Mouse (Mus musculus) embryonic facial prominence, embryonic 10.5 days (tissue): Measurements from ENCODE around the gene Ccdc126. TPM values are rescaled to one million over a fixed set of nuclear protein-coding genes. Genes with fewer than 3 reads are reported as not detected.
A peak's percentile ranks its signal among the peaks of the same experiment; 100 is the strongest.

Source experiments
- DNase-seq: peaks from one replicate; pipeline ENCODE4 v3.0.0-alpha.2; 2017; ENCODE audit warnings: low spot score
- H3K27ac ChIP-seq: fragments of 300-500 bp; sonication (generic); replicated peaks from 2 replicates; pipeline ENCODE4 v1.5.1; 2016; ENCODE audit warnings: mild to moderate bottlenecking
- H3K27me3 ChIP-seq: fragments of 300-500 bp; sonication (generic); replicated peaks from 2 replicates; pipeline ENCODE4 v1.6.1; 2016; ENCODE audit warnings: low read depth, mild to moderate bottlenecking; ENCODE audit not compliant: poor library complexity, severe bottlenecking
- H3K36me3 ChIP-seq: fragments of 300-500 bp; sonication (generic); replicated peaks from 2 replicates; pipeline ENCODE4 v1.6.1; 2016; ENCODE audit warnings: mild to moderate bottlenecking, moderate library complexity
- H3K4me1 ChIP-seq: fragments of 300-500 bp; sonication (generic); 2 replicates; pipeline ENCODE4 v1.6.1; 2016
- H3K4me3 ChIP-seq: fragments of 300-500 bp; sonication (generic); 2 replicates; pipeline ENCODE4 v1.5.1; 2016; ENCODE audit warnings: mild to moderate bottlenecking, moderate library complexity
- H3K9me3 ChIP-seq: fragments of 300-500 bp; sonication (generic); 2 replicates; pipeline ENCODE4 v1.6.1; 2016; ENCODE audit warnings: mild to moderate bottlenecking
- WGBS: fragments of 180-500 bp; shearing (Covaris S2); methylation state at CpG from one replicate; pipeline ENCODE4 v1.1.7; 2016; 5-methylcytosine and 5-hydroxymethylcytosine counted together
- polyA plus RNA-seq: library from polyadenylated mRNA; unstranded; fragments of >200 nt; fragmentation: Nextera tagmentation; extraction: Ambion mirVana; gene quantifications from 2 replicates; pipeline ENCODE4 v1.2.1, GENCODE M21; 2016

Ccdc126 gene
- polyA plus RNA-seq, 1 experiment from 2014 or later, result 4.2 TPM

GRCm38 (mm10) chr6:49355171-49355570 lies 36.1 kb downstream of the Ccdc126 start:
- no peak for DNase-seq
- Histone ChIP-seq H3K27me3 (no peaks in the 10 kb centered on the region), H3K4me3 (no peak overlapping the region), H3K9me3 (no peaks in the 10 kb centered on the region), H3K27ac (no peak overlapping the region), H3K36me3 (no peaks in the 10 kb centered on the region), H3K4me1 (no peaks in the 10 kb centered on the region)
- WGBS, result 70% methylated on average over 4 of the region's 4 CpGs

- no peak overlapping the region for H3K27ac ChIP-seq
- DNase-seq, result no peak
- no peaks in the 10 kb centered on the region for H3K9me3 ChIP-seq
- H3K36me3 ChIP-seq, result no peaks in the 10 kb centered on the region
- no peak overlapping the region for H3K4me3 ChIP-seq
- H3K27me3 ChIP-seq, result no peaks in the 10 kb centered on the region
- 0 out of 2 replicates have a peak, but pooled peaks cover 3% of the 10 kb centered on the region for H3K4me1 ChIP-seq
Measured at GRCm38 (mm10) chr6:49360420-49360819, 41.3 kb downstream of the Ccdc126 start.

GRCm38 (mm10) chr6:49367159-49368054 lies 48.3 kb downstream of the Ccdc126 start, which contains the start of gene Fam221a:
TSS of gene Fam221a (plus strand) at chr6:49367739.
- H3K27me3 ChIP-seq, result no peaks in the 10 kb centered on the region
- peak within 1 kb of the TSS; percentile 89 for H3K27ac ChIP-seq
- peaks cover 22% of the 10 kb centered on the region for H3K4me1 ChIP-seq
- peak within 1 kb of the TSS; percentile 71 for H3K4me3 ChIP-seq
- no peaks in the 10 kb centered on the region for H3K36me3 ChIP-seq
- DNase-seq, result peak; percentile 98
- WGBS, result 4% methylated on average over 49 of the region's 49 CpGs
- H3K9me3 ChIP-seq, result no peaks in the 10 kb centered on the region

GRCm38 (mm10) chr6:49368212-49368611 lies 49.1 kb downstream of the Ccdc126 start:
- DNase-seq, result peak; percentile 24
- no peaks in the 10 kb centered on the region for H3K27me3 ChIP-seq
- no peaks in the 10 kb centered on the region for H3K36me3 ChIP-seq
- peaks cover 22% of the 10 kb centered on the region for H3K4me1 ChIP-seq
- H3K9me3 ChIP-seq, result no peaks in the 10 kb centered on the region
- peak overlapping the region; percentile 89 for H3K27ac ChIP-seq
- 48% methylated on average over 3 of the region's 3 CpGs for WGBS
- peak overlapping the region; percentile 71 for H3K4me3 ChIP-seq

GRCm38 (mm10) chr6:49372705-49373104 lies 53.6 kb downstream of the Ccdc126 start:
- no peaks in the 10 kb centered on the region for H3K36me3 ChIP-seq
- H3K27ac ChIP-seq, result no peak overlapping the region
- DNase-seq, result no peak
- peaks cover 8% of the 10 kb centered on the region for H3K4me1 ChIP-seq
- WGBS, result 84% methylated on average over 4 of the region's 4 CpGs
- no peak overlapping the region for H3K4me3 ChIP-seq
- no peaks in the 10 kb centered on the region for H3K27me3 ChIP-seq
- H3K9me3 ChIP-seq, result no peaks in the 10 kb centered on the region

GRCm38 (mm10) chr6:49373943-49374342 lies 54.9 kb downstream of the Ccdc126 start:
- 88% methylated on average over 2 of the region's 2 CpGs for WGBS
- H3K4me3 ChIP-seq, result no peak overlapping the region
- H3K27ac ChIP-seq, result no peak overlapping the region
- no peak for DNase-seq
- H3K9me3 ChIP-seq, result no peaks in the 10 kb centered on the region
- H3K4me1 ChIP-seq, result 0 out of 2 replicates have a peak, but pooled peaks cover 2% of the 10 kb centered on the region
- H3K27me3 ChIP-seq, result no peaks in the 10 kb centered on the region
- no peaks in the 10 kb centered on the region for H3K36me3 ChIP-seq

GRCm38 (mm10) chr6:49378328-49378727 lies 59.3 kb downstream of the Ccdc126 start:
- no peak for DNase-seq
- Histone ChIP-seq H3K4me3 (no peak overlapping the region), H3K4me1 (0 out of 2 replicates have a peak, but pooled peaks cover 2% of the 10 kb centered on the region), H3K27me3 (no peaks in the 10 kb centered on the region), H3K27ac (no peak overlapping the region), H3K36me3 (peaks cover 11% of the 10 kb centered on the region; the same call in 1 of the 2 replicates), H3K9me3 (no peaks in the 10 kb centered on the region)
- 61% methylated on average over 12 of the region's 12 CpGs for WGBS

Other genes starting within 250 kb of the Ccdc126 start
- gene Malsu1, start 245.5 kb upstream of the Ccdc126 start, polyA plus RNA-seq, result 74.1 and 77.2 TPM in 2 replicates
- 159 TPM in 2 replicates for gene Igf2bp3, start 104.3 kb upstream of the Ccdc126 start, polyA plus RNA-seq
- 123 and 132 TPM in 2 replicates for gene Tra2a, start 55.2 kb upstream of the Ccdc126 start, polyA plus RNA-seq
- gene Fam221a, start 48.5 kb downstream of the Ccdc126 start, polyA plus RNA-seq, result 4.1 and 5.0 TPM in 2 replicates
- 0.18 TPM in 1 of 2 replicates, not detected in the other for gene Stk31, start 76.3 kb downstream of the Ccdc126 start, polyA plus RNA-seq